Mouse (Mus musculus): ENCODE measurements around the gene Ift22.
A peak's percentile ranks its signal among the peaks of the same experiment; 100 is the strongest.
"Not testable (repeated sequence)": the region's sequence is repeated elsewhere in the genome, so short reads cannot be mapped to it uniquely, and the experiment has no call there.

Ift22 gene

GRCm38 (mm10) chr5:136945084-136945483, 37.1 kb downstream of the Ift22 start:
- no peak for DNase-seq (ENCODE audit: low spot score in 2 of 2)

DNA sequence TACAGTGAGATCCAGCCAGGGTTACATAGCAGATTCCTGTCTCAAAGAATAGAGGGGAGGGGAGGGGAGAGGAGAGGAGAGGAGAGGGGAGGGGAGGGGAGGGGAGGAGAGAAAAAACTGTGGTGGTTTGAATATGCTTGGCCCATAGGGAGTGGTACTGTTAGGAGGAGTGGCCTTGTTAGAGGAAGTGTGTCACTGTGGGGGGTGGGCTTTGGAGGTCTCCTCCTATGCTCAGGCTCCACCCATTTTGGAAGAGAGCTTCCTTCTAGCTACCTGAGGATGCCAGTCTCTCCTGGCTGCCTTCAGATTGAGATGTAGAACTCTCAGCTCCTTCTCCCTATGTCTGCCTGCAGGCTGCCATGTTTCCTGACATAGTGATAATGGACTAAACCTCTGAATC, 39.9 kb downstream of the Ift22 start:
- DNase-seq (ENCODE audit: low spot score in 2 of 2): no peak

GRCm38 (mm10) chr5:136949551-136950336, 41.8 kb downstream of the Ift22 start:
- not testable (repeated sequence) for DNase-seq (ENCODE audit: low spot score in 2 of 2)

DNA sequence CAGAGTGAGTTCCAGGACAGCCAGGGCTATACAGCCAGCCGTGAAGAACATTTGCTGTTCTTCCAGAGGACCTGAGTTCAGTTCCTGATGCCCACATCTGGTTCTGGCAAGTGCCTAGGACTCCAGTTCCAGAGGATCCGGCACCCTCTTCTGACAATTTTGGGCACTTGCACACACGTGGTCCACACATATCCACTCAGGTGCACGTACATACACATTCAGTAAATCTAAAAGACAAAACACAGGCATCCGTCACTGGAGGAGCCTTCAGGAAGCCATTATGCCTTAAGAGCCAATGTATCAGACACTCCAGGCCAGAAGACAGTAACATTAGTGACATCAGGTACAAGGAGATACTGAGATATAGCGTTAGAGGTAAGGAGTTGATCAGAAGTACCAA, 42.6 kb downstream of the Ift22 start:
- no peak for DNase-seq (ENCODE audit: low spot score in 2 of 2)

- no peak for DNase-seq (ENCODE audit: low spot score in 2 of 2)
Measured at GRCm38 (mm10) chr5:136952153-136952552, 44.2 kb downstream of the Ift22 start.

DNA sequence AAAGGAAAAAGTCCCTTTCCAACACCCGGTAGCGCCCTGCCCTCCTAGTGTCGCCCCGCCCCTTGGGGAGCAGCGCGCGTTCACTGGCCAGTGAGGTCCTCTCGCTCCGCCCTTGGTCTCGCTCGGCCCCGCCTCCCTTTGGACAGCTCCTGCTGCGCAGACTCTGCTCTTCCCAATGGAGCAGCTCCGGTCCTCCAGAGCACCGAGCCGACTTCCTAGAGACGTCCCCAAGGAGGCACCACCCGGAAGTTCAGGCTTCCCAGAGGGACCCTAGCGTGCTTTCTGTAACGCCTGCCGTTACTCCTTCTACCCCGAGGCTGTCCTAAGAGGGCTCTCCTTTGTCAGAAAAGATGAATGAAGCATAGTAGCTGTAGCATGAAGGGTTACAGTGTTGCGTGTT, 45.1 kb downstream of the Ift22 start, which contains the start of gene Fis1:
Gene Fis1, plus strand, starts transcription at position 261 of the 400 bp plus-strand sequence.
- peak; percentile 86 to 88 for DNase-seq (ENCODE audit: low spot score in 2 of 2)

- no peak for DNase-seq (ENCODE audit: low spot score in 2 of 2)
Measured at GRCm38 (mm10) chr5:136953440-136953951, 45.5 kb downstream of the Ift22 start.

DNA sequence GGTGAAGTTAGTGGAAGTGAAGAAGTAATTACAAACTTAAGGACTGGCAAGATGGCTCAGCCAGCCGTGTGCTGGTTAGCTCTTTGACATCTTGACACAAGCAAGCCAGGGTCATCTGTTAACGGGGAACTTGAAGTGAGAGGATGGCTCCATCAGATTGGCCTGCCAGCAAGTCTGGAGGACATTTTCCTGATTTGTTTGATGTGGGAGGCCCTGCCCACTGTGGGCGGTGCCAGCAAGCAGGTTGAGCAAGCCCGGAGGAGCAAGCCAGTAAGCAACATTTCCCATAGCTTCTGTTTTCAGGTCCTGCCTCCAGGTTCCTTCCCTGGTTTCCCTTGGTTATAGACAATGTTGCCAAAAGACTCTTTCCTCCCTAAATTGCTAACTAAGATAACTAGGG, 47.7 kb downstream of the Ift22 start:
- no peak for DNase-seq (ENCODE audit: low spot score in 2 of 2)

DNA sequence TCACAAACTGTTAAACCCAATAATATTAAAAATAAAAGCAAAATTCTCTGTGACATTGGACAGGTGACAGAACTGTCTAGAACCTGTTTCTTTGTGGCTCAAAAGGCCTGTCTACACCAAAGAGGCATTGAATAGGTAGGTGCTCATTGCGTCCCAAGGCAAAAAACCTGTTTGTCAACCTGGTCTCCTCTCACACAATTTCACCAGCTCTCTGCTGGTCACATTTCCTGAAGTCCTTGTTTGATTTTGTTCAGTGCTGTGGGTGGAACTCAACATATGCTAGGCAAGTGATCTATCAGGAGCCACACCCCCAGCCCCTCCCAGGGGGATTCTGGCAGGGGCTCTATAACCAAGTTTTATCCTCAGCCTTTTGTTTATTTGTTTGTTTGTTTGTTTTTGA, 49.3 kb downstream of the Ift22 start:
- no peak for DNase-seq (ENCODE audit: low spot score in 2 of 2)

DNA sequence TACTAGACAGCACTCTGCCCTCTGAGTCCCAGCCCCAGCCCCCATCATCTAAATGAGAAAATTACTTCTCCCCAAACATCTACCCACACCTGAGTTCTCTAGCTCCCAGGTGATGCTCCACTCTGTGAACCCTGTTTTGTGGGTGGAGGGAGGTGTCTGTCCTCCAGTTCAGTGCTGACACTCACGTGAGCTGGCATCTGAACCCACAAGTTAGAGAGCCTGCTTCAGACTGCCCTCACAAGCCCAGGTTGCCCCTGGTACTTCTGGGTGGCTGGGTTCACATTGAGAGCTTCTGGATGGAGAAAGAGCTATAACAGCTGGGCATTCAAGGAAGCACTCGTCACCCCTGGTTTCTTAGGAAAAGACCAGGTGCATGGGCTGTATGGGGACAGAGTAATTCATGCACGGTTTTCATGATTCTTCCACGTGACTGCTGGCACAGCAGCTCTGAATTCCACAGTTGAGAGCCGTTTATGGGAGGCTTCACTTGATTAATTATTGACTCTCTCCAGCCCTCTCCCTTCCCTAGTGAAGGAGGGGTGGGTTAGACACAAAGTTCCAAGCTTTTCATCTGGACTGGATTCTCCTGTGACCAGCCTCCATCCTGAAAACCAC, 51.1 kb downstream of the Ift22 start:
- DNase-seq (ENCODE audit: low spot score in 2 of 2): no peak

GRCm38 (mm10) chr5:136960053-136960452, 52.1 kb downstream of the Ift22 start:
- DNase-seq (ENCODE audit: low spot score in 2 of 2): no peak

- DNase-seq (ENCODE audit: low spot score in 2 of 2): no peak
Measured at GRCm38 (mm10) chr5:136961334-136961982, 53.5 kb downstream of the Ift22 start.

GRCm38 (mm10) chr5:136961983-136962461, 54.1 kb downstream of the Ift22 start:
- peak; percentile 83 to 85 for DNase-seq (ENCODE audit: low spot score in 2 of 2)

- DNase-seq (ENCODE audit: low spot score in 2 of 2): peak; percentile 71 to 74
Measured at GRCm38 (mm10) chr5:136962501-136962900, 54.6 kb downstream of the Ift22 start.

- no peak for DNase-seq (ENCODE audit: low spot score in 2 of 2)
Measured at GRCm38 (mm10) chr5:136962966-136963540, 55.1 kb downstream of the Ift22 start.
